Mouse (Mus musculus) lung, adult 2 months (tissue): Measurements from ENCODE around the gene Rfc2. TPM values are rescaled to one million over a fixed set of nuclear protein-coding genes. Genes with fewer than 3 reads are reported as not detected.
A peak's percentile ranks its signal among the peaks of the same experiment; 100 is the strongest.

Experiments
- DNase-seq: peaks from one replicate; pipeline ENCODE4 v3.0.0; 2022
- H3K4me1 ChIP-seq: fragments of 200-500 bp; 2 replicates; pipeline ENCODE4 v1.6.1; 2011; ENCODE audit warnings: low read length; ENCODE audit not compliant: control insufficient read depth, insufficient read depth
- H3K4me3 ChIP-seq: fragments of 200-500 bp; replicated peaks from 2 replicates; pipeline ENCODE3; 2011; ENCODE audit warnings: low read depth, mild to moderate bottlenecking, control low read depth, low read length; ENCODE audit errors: extremely low read depth
- CTCF ChIP-seq: fragments of 200-500 bp; IDR thresholded peaks from 2 replicates; pipeline ENCODE4 v1.5.1; 2011; ENCODE audit warnings: mild to moderate bottlenecking, low read length, control low read depth; ENCODE audit not compliant: insufficient read depth
- POLR2A ChIP-seq: fragments of 200-500 bp; IDR thresholded peaks from 2 replicates; pipeline ENCODE4 v1.6.1; 2011; ENCODE audit warnings: low read depth, mild to moderate bottlenecking, control low read depth, low read length, borderline replicate concordance; ENCODE audit errors: extremely low read depth
- WGBS: fragments of 180-500 bp; shearing (Covaris S2); methylation state at CpG from one replicate; pipeline ENCODE4 v1.1.7; 2018; 5-methylcytosine and 5-hydroxymethylcytosine counted together
- polyA plus RNA-seq: library from polyadenylated mRNA; depleted of rRNA; stranded (reverse); fragments of >200 nt; gene quantifications from 2 replicates; pipeline ENCODE4 v1.2.3, GENCODE M21; 2012

Rfc2 gene
- polyA plus RNA-seq, 1 experiment = 58.3 TPM

- WGBS = 75% methylated on average over 11 of the region's 11 CpGs
- Histone ChIP-seq H3K4me1 (no peaks in the 10 kb centered on the region), H3K4me3 (no peak overlapping the region)
- DNase-seq = no peak
- TF ChIP-seq CTCF (no peak), POLR2A (no peak)
Measured at GRCm38 (mm10) chr5:134604376-134604775, 23.2 kb downstream of the Rfc2 start.

- no peak for DNase-seq
- H3K4me3 ChIP-seq = no peak overlapping the region
- TF ChIP-seq POLR2A (no peak), CTCF (peak; percentile 27; the same call in 1 of the 2 replicates)
- H3K4me1 ChIP-seq = no peaks in the 10 kb centered on the region
Measured at GRCm38 (mm10) chr5:134606314-134606713, 25.1 kb downstream of the Rfc2 start.

- WGBS = 59% methylated on average over 5 of the region's 5 CpGs
- DNase-seq = no peak
- no peak for TF ChIP-seq CTCF
- no peak for TF ChIP-seq POLR2A
- Histone ChIP-seq H3K4me1 (no peaks in the 10 kb centered on the region), H3K4me3 (no peak overlapping the region)
Measured at GRCm38 (mm10) chr5:134607121-134607520, 26.0 kb downstream of the Rfc2 start.

- WGBS = 78% methylated on average over 12 of the region's 12 CpGs
- DNase-seq = no peak
- TF ChIP-seq CTCF (no peak), POLR2A (no peak)
- Histone ChIP-seq H3K4me1 (no peaks in the 10 kb centered on the region), H3K4me3 (no peak overlapping the region)
Measured at GRCm38 (mm10) chr5:134609916-134610643, 28.9 kb downstream of the Rfc2 start.

GRCm38 (mm10) chr5:134611810-134612521, 30.8 kb downstream of the Rfc2 start:
- TF ChIP-seq CTCF = no peak
- no peak for DNase-seq

GRCm38 (mm10) chr5:134613727-134614126, 32.6 kb downstream of the Rfc2 start:
- H3K4me1 ChIP-seq = no peaks in the 10 kb centered on the region
- 65% methylated on average over 9 of the region's 9 CpGs for WGBS
- no peak for TF ChIP-seq CTCF
- TF ChIP-seq POLR2A = no peak
- H3K4me3 ChIP-seq = no peak overlapping the region
- DNase-seq = no peak

More at GRCm38 (mm10) chr5:134611810-134612521, 30.8 kb downstream of the Rfc2 start:
- WGBS = 40% methylated on average over 8 of the region's 8 CpGs
- Histone ChIP-seq H3K4me3 (no peak overlapping the region), H3K4me1 (no peaks in the 10 kb centered on the region)

GRCm38 (mm10) chr5:134614296-134614695, 33.1 kb downstream of the Rfc2 start:
- TF ChIP-seq CTCF = no peak
- WGBS = 80% methylated on average over 8 of the region's 8 CpGs
- Histone ChIP-seq H3K4me3 (no peak overlapping the region), H3K4me1 (no peaks in the 10 kb centered on the region)
- no peak for DNase-seq

DNA sequence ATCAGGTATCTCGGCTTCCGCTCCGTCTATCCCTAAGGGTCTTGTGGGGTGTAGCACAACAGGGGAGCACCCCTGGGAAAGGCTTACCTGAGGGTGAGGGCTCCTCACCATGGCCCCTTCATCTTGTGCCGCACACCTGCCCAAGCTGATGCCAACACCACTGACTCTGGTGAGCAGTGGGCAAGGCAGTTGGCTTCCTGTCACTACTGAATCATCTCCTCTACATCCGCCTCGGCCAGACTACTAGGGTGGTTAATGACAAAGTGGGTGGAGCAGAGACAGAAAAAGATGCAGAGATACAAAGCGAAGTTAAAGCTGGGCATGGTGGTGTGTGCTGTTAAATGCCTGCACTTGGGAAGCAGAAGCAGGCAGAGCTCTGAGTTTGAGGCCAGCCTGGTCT, 33.6 kb downstream of the Rfc2 start, which contains the start of gene Lat2:
Gene Lat2 (minus strand): TSS at position 224 of the 400 bp plus-strand sequence.
- no peak for DNase-seq
- H3K4me3 ChIP-seq = no peak within 1 kb of the TSS
- no peak for TF ChIP-seq POLR2A
- WGBS = 66% methylated on average over 7 of the region's 7 CpGs
- H3K4me1 ChIP-seq = no peaks in the 10 kb centered on the region

GRCm38 (mm10) chr5:134615380-134615779, 34.2 kb downstream of the Rfc2 start:
- no peaks in the 10 kb centered on the region for H3K4me1 ChIP-seq
- 67% methylated on average over 8 of the region's 8 CpGs for WGBS
- H3K4me3 ChIP-seq = no peak overlapping the region
- no peak for TF ChIP-seq CTCF
- TF ChIP-seq POLR2A = no peak
- DNase-seq = no peak

DNA sequence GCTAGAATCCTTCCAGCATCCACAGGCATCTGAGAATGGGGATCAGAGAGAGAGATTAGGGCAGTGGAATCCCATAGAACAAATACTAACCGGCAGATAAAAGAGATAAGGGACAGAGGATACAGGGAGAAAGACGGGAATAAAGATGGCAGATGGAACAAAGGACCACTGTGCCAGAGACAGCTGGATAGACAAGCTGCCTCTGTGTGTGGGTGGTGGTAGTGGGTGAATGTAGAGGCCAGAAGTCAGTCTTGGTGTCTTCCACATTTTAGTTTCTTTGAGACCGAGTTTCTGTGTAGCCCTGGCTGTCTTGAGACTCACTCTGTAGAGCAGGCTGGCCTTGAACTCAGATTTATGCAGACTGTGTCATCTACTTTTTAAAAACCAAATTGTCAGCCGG, 34.6 kb downstream of the Rfc2 start:
- 61% methylated on average over 4 of the region's 4 CpGs for WGBS
- TF ChIP-seq CTCF (no peak), POLR2A (no peak)
- Histone ChIP-seq H3K4me1 (no peaks in the 10 kb centered on the region), H3K4me3 (no peak overlapping the region)
- DNase-seq = no peak

DNA sequence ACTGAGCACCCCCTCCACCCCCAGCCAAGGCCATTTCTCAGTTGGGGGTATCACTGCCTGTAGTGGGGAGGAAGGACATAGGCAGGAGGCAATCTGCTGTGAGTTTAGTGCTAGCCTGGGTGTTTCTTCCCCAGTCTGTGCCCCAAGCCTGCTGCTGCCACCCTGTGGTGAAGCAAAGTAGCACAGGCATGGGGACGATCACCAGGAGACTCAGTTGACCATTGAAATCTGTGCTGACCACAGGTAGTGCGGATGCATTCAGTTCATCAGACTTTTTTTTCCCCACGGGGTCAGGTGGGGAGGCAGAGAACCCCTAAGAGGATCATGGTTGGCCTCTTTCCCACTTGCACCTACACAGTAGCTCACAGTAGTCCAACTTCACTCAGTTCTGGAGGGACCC, 35.9 kb downstream of the Rfc2 start:
- no peaks in the 10 kb centered on the region for H3K4me1 ChIP-seq
- H3K4me3 ChIP-seq = no peak overlapping the region
- TF ChIP-seq CTCF (peak; percentile 97), POLR2A (no peak)
- WGBS = 46% methylated on average over 3 of the region's 3 CpGs
- DNase-seq = peak; percentile 74
